Mouse (Mus musculus) lung, embryonic 14.5 days (tissue): ENCODE measurements around the gene Stx4a. TPM values are rescaled to one million over a fixed set of nuclear protein-coding genes. Genes with fewer than 3 reads are reported as not detected.

Experiments
- ATAC-seq: fragments of 200-750 bp; cut with Nextera tagmentation; 2 replicates; pipeline ENCODE4 v1.8.0; 2017; ENCODE audit warnings: mild to moderate bottlenecking, moderate TSS enrichment, moderate library complexity; ENCODE audit not compliant: insufficient read depth
- DNase-seq: peaks from one replicate; pipeline ENCODE4 v3.0.0-alpha.2; 2015
- H3K27ac ChIP-seq: fragments of 300-500 bp; sonication (generic); 2 replicates; pipeline ENCODE4 v1.5.1; 2014; ENCODE audit warnings: low read depth, mild to moderate bottlenecking, moderate library complexity
- H3K27me3 ChIP-seq: fragments of 300-500 bp; sonication (generic); 2 replicates; pipeline ENCODE4 v1.6.1; 2014; ENCODE audit warnings: low read length, control low read depth; ENCODE audit not compliant: insufficient read depth
- H3K36me3 ChIP-seq: fragments of 300-500 bp; sonication (generic); 2 replicates; pipeline ENCODE4 v1.6.1; 2014; ENCODE audit warnings: control low read depth; ENCODE audit not compliant: insufficient read depth
- H3K4me1 ChIP-seq: fragments of 300-500 bp; sonication (generic); 2 replicates; pipeline ENCODE4 v1.6.1; 2014; ENCODE audit warnings: antibody characterized with exemption, control low read depth; ENCODE audit not compliant: insufficient read depth
- H3K4me2 ChIP-seq: fragments of 300-500 bp; sonication (generic); 2 replicates; pipeline ENCODE4 v1.6.1; 2014; ENCODE audit warnings: mild to moderate bottlenecking
- H3K4me3 ChIP-seq: fragments of 300-500 bp; sonication (generic); 2 replicates; pipeline ENCODE4 v1.5.1; 2014; ENCODE audit warnings: low read depth, low read length
- H3K9ac ChIP-seq: fragments of 300-500 bp; sonication (generic); 2 replicates; pipeline ENCODE4 v1.6.1; 2014
- H3K9me3 ChIP-seq: fragments of 300-500 bp; sonication (generic); 2 replicates; pipeline ENCODE4 v1.6.1; 2016; ENCODE audit warnings: low read depth, low read length, control low read depth
- CTCF ChIP-seq: IDR thresholded peaks from 2 replicates; pipeline ENCODE4 v1.5.1; 2016; ENCODE audit warnings: antibody characterized with exemption, low read depth
- WGBS: fragments of 180-500 bp; shearing (Covaris S2); extraction: QIAGEN DNeasy Blood & Tissue Kit; methylation state at CpG from one replicate; pipeline ENCODE4 v1.1.7; 2014; 5-methylcytosine and 5-hydroxymethylcytosine counted together
- polyA plus RNA-seq: library from polyadenylated mRNA; unstranded; fragments of >200 nt; fragmentation: Nextera tagmentation; extraction: Ambion mirVana; gene quantifications from 2 replicates; pipeline ENCODE4 v1.2.1, GENCODE M21; 2014

Gene Stx4a
- polyA plus RNA-seq, 1 experiment from 2014 or later, result 19.7 TPM

DNA sequence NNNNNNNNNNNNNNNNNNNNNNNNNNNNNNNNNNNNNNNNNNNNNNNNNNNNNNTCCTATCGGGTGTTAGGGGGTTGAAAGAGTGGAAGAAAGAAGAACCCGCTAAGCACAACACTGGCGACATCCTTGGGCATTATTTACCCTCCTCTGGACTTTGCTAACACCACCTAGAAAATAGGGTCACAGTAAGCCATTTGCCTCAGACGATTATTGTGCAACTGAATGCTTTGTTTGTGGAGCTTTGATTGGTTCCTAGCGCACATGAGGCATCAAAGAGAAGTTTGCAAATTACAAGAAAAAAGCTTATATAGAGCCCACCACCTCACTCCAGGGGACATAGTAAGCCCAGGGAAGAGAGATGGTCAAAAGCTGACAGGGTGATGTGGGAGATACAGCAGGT, 15.3 kb upstream of the Stx4a start:
- no peaks in the 10 kb centered on the region for H3K9me3 ChIP-seq
- H3K27me3 ChIP-seq, result no peaks in the 10 kb centered on the region
- 60% methylated on average over 5 of the region's 5 CpGs for WGBS
- no peak for TF ChIP-seq CTCF
- H3K4me3 ChIP-seq, result no peak overlapping the region
- H3K9ac ChIP-seq, result no peak overlapping the region
- H3K4me1 ChIP-seq, result no peaks in the 10 kb centered on the region
- no peak for DNase-seq
- no peak for ATAC-seq
- H3K4me2 ChIP-seq, result no peak overlapping the region
- H3K27ac ChIP-seq, result no peak overlapping the region
- no peaks in the 10 kb centered on the region for H3K36me3 ChIP-seq

DNA sequence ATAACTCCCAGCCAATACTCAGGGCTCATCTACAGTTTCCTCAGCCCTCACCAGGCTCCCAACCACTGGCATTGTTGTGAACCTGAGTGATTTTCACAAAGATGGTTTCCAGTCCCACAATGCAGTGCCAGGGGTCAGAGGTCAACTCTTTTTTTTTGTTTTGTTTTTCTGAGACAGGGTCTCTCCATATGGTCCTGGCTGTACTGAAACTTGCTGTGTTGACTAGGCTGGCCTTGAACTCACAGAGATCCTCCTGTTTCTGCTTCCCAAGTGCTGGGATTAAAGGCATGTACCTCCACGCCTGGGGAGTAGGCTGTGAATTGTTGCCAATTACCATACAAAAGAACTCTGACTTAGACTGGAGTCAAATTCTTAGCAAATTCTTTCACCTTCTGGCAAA, 14.2 kb upstream of the Stx4a start:
- no peaks in the 10 kb centered on the region for H3K27me3 ChIP-seq
- H3K27ac ChIP-seq, result no peak overlapping the region
- ATAC-seq (no peak), DNase-seq (no peak)
- no peaks in the 10 kb centered on the region for H3K36me3 ChIP-seq
- no peak overlapping the region for H3K4me2 ChIP-seq
- 89% methylated on average over 1 of the region's 1 CpGs for WGBS
- no peak for TF ChIP-seq CTCF
- H3K9me3 ChIP-seq, result no peaks in the 10 kb centered on the region
- no peaks in the 10 kb centered on the region for H3K4me1 ChIP-seq
- H3K4me3 ChIP-seq, result no peak overlapping the region
- H3K9ac ChIP-seq, result no peak overlapping the region

DNA sequence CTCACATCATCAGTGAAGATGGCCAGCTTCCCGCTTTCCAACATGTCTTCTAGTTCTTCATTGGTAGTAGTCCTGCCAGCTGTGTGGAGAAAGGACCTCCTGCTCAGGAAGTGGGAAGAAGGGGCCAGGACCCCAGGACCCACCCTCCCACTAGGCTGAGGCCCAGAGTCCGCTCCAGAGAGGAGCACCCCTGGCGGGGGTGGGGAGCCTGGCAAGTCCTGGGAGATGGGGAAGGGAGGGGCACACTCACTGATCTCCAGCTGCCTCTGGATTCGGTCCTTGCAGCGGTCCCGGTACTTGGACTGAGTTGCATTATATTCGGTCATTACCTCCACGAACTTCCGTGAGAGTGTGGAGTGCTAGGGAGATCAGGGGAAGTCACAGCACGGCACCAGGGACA, 13.4 kb upstream of the Stx4a start:
- Histone ChIP-seq H3K9ac (no peak overlapping the region), H3K4me1 (no peaks in the 10 kb centered on the region), H3K4me3 (no peak overlapping the region), H3K36me3 (no peaks in the 10 kb centered on the region), H3K4me2 (no peak overlapping the region), H3K27ac (no peak overlapping the region), H3K27me3 (no peaks in the 10 kb centered on the region), H3K9me3 (no peaks in the 10 kb centered on the region)
- no peak for TF ChIP-seq CTCF
- DNase-seq, result no peak
- 67% methylated on average over 10 of the region's 10 CpGs for WGBS
- ATAC-seq, result no peak

DNA sequence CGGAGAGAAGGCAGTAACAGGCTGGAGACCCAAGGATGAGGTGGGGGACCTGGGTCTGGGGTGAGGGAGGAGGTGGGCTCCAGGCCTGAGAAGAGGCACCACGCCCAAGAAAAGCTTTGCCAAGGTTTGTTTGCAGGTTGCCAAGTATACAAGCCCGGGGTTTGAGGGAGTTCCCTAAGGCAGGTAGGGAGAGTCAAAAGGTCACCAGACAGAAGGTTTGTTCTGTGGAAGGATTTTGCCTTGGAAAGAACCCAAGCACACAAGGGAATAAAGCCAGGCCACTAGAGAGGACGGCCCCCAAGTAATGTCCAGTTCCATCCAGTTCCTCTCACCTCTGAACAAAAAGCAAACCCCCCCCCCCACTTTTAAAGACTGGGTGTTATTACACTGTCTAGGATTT, 12.9 kb upstream of the Stx4a start:
- Histone ChIP-seq H3K4me3 (no peak overlapping the region), H3K36me3 (no peaks in the 10 kb centered on the region), H3K4me1 (no peaks in the 10 kb centered on the region), H3K27me3 (no peaks in the 10 kb centered on the region), H3K4me2 (no peak overlapping the region), H3K9me3 (no peaks in the 10 kb centered on the region), H3K27ac (no peak overlapping the region), H3K9ac (no peak overlapping the region)
- ATAC-seq (no peak), DNase-seq (no peak)
- no peak for TF ChIP-seq CTCF
- 71% methylated on average over 4 of the region's 4 CpGs for WGBS

- ATAC-seq (no peak), DNase-seq (no peak)
- Histone ChIP-seq H3K9ac (no peak overlapping the region), H3K4me1 (no peaks in the 10 kb centered on the region), H3K27me3 (no peaks in the 10 kb centered on the region), H3K4me3 (no peak overlapping the region), H3K36me3 (no peaks in the 10 kb centered on the region), H3K9me3 (no peaks in the 10 kb centered on the region), H3K4me2 (no peak overlapping the region), H3K27ac (no peak overlapping the region)
- TF ChIP-seq CTCF, result no peak
- WGBS, result 76% methylated on average over 3 of the region's 3 CpGs
Observed at GRCm38 (mm10) chr7:127812292-127812691, 11.8 kb upstream of the Stx4a start.

- WGBS, result 64% methylated on average over 4 of the region's 4 CpGs
- no peak for TF ChIP-seq CTCF
Observed at GRCm38 (mm10) chr7:127813821-127814220, 10.3 kb upstream of the Stx4a start.

GRCm38 (mm10) chr7:127814241-127814921, 9.7 kb upstream of the Stx4a start:
- Histone ChIP-seq H3K9ac (no peak overlapping the region), H3K36me3 (no peaks in the 10 kb centered on the region), H3K9me3 (no peaks in the 10 kb centered on the region), H3K27me3 (no peaks in the 10 kb centered on the region), H3K27ac (no peak overlapping the region), H3K4me3 (no peak overlapping the region), H3K4me2 (0 out of 2 replicates have a peak overlapping the region, but pooled peaks have one; percentile 12), H3K4me1 (no peaks in the 10 kb centered on the region)
- TF ChIP-seq CTCF, result no peak
- DNase-seq (peak; percentile 49), ATAC-seq (no peak)
- WGBS, result 69% methylated on average over 19 of the region's 19 CpGs

More at GRCm38 (mm10) chr7:127813821-127814220, 10.3 kb upstream of the Stx4a start:
- H3K4me3 ChIP-seq, result no peak overlapping the region
- DNase-seq (no peak), ATAC-seq (no peak)
- H3K27me3 ChIP-seq, result no peaks in the 10 kb centered on the region
- H3K9ac ChIP-seq, result no peak overlapping the region
- no peaks in the 10 kb centered on the region for H3K4me1 ChIP-seq
- H3K4me2 ChIP-seq, result no peak overlapping the region
- H3K36me3 ChIP-seq, result no peaks in the 10 kb centered on the region
- H3K9me3 ChIP-seq, result no peaks in the 10 kb centered on the region
- H3K27ac ChIP-seq, result no peak overlapping the region
